Mouse (Mus musculus) heart, embryonic 14.5 days (tissue): ENCODE measurements around the gene Erg. TPM values are rescaled to one million over a fixed set of nuclear protein-coding genes. Genes with fewer than 3 reads are reported as not detected.

Experiments used
- ATAC-seq: fragments of 200-750 bp; cut with Nextera tagmentation; 2 replicates; pipeline ENCODE4 v1.8.0; 2017; ENCODE audit warnings: low read depth, moderate TSS enrichment; ENCODE audit not compliant: insufficient number of reproducible peaks, insufficient read depth, low FRiP score
- H3K27ac ChIP-seq, 2 experiments: fragments of 200-500 bp in 1 of 2; fragments of 300-500 bp in 1 of 2; sonication (generic) in 1 of 2; replicated peaks in 1 of 2; 2 replicates each; pipeline ENCODE4 v1.5.1; 2012 to 2014; ENCODE audit warnings: low read depth in 2 of 2, low read length in 2 of 2, control low read depth in 1 of 2, mild to moderate bottlenecking in 1 of 2, mixed read lengths in 1 of 2; ENCODE audit not compliant: control insufficient read depth in 1 of 2, insufficient read depth in 1 of 2
- H3K27me3 ChIP-seq: fragments of 300-500 bp; sonication (generic); 2 replicates; pipeline ENCODE4 v1.6.1; 2014; ENCODE audit warnings: mild to moderate bottlenecking, low read length, control low read depth; ENCODE audit not compliant: control insufficient read depth, insufficient read depth
- H3K36me3 ChIP-seq: fragments of 300-500 bp; sonication (generic); 2 replicates; pipeline ENCODE4 v1.6.1; 2014; ENCODE audit warnings: mild to moderate bottlenecking, control low read depth, low read length, mixed read lengths; ENCODE audit not compliant: control insufficient read depth, insufficient read depth
- H3K4me1 ChIP-seq, 2 experiments: fragments of 200-500 bp in 1 of 2; fragments of 300-500 bp in 1 of 2; sonication (generic) in 1 of 2; 2 replicates each; pipeline ENCODE4 v1.6.1; 2012 to 2014; ENCODE audit warnings: low read length in 2 of 2, control low read depth in 1 of 2, mixed read lengths in 1 of 2; ENCODE audit not compliant: control insufficient read depth in 2 of 2, insufficient read depth in 2 of 2
- H3K4me2 ChIP-seq: fragments of 300-500 bp; sonication (generic); 2 replicates; pipeline ENCODE4 v1.6.1; 2014; ENCODE audit warnings: mild to moderate bottlenecking, low read length
- H3K4me3 ChIP-seq, 2 experiments: fragments of 200-500 bp in 1 of 2; fragments of 300-500 bp in 1 of 2; sonication (generic) in 1 of 2; 2 replicates each; pipeline ENCODE4 v1.5.1; 2012 to 2014; ENCODE audit warnings: low read length in 2 of 2, mild to moderate bottlenecking in 2 of 2, control low read depth in 1 of 2, low read depth in 1 of 2, moderate library complexity in 1 of 2; ENCODE audit not compliant: control insufficient read depth in 1 of 2, insufficient read depth in 1 of 2
- H3K9ac ChIP-seq: fragments of 300-500 bp; sonication (generic); 2 replicates; pipeline ENCODE4 v1.6.1; 2014; ENCODE audit warnings: mild to moderate bottlenecking, low read length
- H3K9me3 ChIP-seq: fragments of 300-500 bp; sonication (generic); 2 replicates; pipeline ENCODE4 v1.6.1; 2016; ENCODE audit warnings: low read length, control low read depth; ENCODE audit not compliant: control insufficient read depth
- WGBS: fragments of 180-500 bp; shearing (Covaris S2); extraction: QIAGEN DNeasy Blood & Tissue Kit; methylation state at CpG from one replicate; pipeline ENCODE4 v1.1.7; 2014; 5-methylcytosine and 5-hydroxymethylcytosine counted together
- polyA plus RNA-seq: library from polyadenylated mRNA; unstranded; fragments of >200 nt; fragmentation: Nextera tagmentation; extraction: Ambion mirVana; gene quantifications from 2 replicates; pipeline ENCODE4 v1.2.1, GENCODE M21; 2014

Gene Erg
- polyA plus RNA-seq, 1 experiment from 2014 or later, result 5.7 TPM

- Histone ChIP-seq H3K27me3 (no peaks in the 10 kb centered on the region), H3K36me3 (no peaks in the 10 kb centered on the region; the same call in 1 of the 2 replicates), H3K9me3 (0 out of 2 replicates have a peak, but pooled peaks cover 2% of the 10 kb centered on the region), H3K4me3 (no peak overlapping the region), H3K27ac (no peak overlapping the region), H3K4me2 (no peak overlapping the region), H3K9ac (no peak overlapping the region), H3K4me1 (peaks cover 12 to 28% of the 10 kb centered on the region in 2 experiments)
- 75% methylated on average over 4 of the region's 4 CpGs for WGBS
- ATAC-seq, result no peak
These were observed 197.4 kb downstream of the Erg start for GRCm38 (mm10) chr16:95388811-95389529.

GRCm38 (mm10) chr16:95388292-95388691, 198.1 kb downstream of the Erg start:
- Histone ChIP-seq H3K36me3 (no peaks in the 10 kb centered on the region; the same call in 1 of the 2 replicates), H3K4me3 (no peak overlapping the region), H3K4me1 (peaks cover 12 to 28% of the 10 kb centered on the region in 2 experiments), H3K4me2 (no peak overlapping the region), H3K9ac (no peak overlapping the region), H3K27me3 (no peaks in the 10 kb centered on the region), H3K27ac (no peak overlapping the region), H3K9me3 (0 out of 2 replicates have a peak, but pooled peaks cover 2% of the 10 kb centered on the region)
- ATAC-seq, result no peak
- WGBS, result 90% methylated on average over 5 of the region's 5 CpGs

- ATAC-seq, result no peak
- 100% methylated on average over 2 of the region's 2 CpGs for WGBS
These were observed 199.4 kb downstream of the Erg start for GRCm38 (mm10) chr16:95387008-95387407.

DNA sequence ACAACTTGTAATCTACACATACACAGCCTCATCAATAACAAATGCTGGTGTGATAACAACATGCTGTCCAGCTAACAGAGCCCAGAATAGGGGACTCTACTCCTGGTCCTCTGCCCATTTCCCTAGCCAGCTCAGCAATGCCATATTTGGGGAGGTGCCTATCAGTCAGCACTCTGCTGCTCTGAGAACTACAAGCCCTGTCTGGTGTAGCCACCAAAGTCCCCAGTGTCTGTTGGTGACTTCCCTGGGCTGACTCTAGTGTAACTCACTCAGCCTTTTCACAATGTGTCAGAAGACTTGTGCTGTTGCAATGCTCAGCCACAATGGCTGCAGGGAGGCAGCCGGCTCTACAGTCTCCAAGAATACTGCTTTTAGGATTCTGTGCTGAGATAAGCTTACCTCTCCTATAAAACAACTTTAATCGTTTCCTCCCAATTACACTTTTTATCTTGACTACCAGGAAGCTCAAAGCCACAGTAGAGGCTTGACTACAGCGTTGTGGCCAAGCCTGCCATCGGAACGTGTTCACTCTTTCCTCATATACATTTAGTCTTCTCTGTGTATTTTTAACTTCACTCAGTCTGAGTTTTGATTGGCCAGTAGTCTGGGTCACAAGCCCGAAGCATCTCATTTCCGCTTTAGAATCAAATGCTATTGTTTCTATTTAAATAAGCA, 201.0 kb downstream of the Erg start:
- H3K4me3 ChIP-seq, result no peak overlapping the region
- H3K4me2 ChIP-seq, result no peak overlapping the region
- H3K27me3 ChIP-seq, result no peaks in the 10 kb centered on the region
- WGBS, result 69% methylated on average over 7 of the region's 7 CpGs
- H3K4me1 ChIP-seq, result peaks cover 13 to 34% of the 10 kb centered on the region in 2 experiments
- H3K9me3 ChIP-seq, result 0 out of 2 replicates have a peak, but pooled peaks cover 2% of the 10 kb centered on the region
- H3K9ac ChIP-seq, result no peak overlapping the region
- peak; percentile 31; the same call in 1 of the 2 replicates for ATAC-seq
- H3K36me3 ChIP-seq, result no peaks in the 10 kb centered on the region; the same call in 1 of the 2 replicates
- peak overlapping the region; percentile 1 to 65; a peak in 3 of 4 replicates for H3K27ac ChIP-seq

More at GRCm38 (mm10) chr16:95387008-95387407, 199.4 kb downstream of the Erg start:
- no peak overlapping the region for H3K4me2 ChIP-seq
- H3K27me3 ChIP-seq, result no peaks in the 10 kb centered on the region
- no peak overlapping the region for H3K9ac ChIP-seq
- H3K27ac ChIP-seq, result no peak overlapping the region
- H3K4me3 ChIP-seq, result no peak overlapping the region
- H3K9me3 ChIP-seq, result 0 out of 2 replicates have a peak, but pooled peaks cover 2% of the 10 kb centered on the region
- no peaks in the 10 kb centered on the region; the same call in 1 of the 2 replicates for H3K36me3 ChIP-seq
- H3K4me1 ChIP-seq, result peaks cover 14 to 37% of the 10 kb centered on the region in 2 experiments

- no peak overlapping the region for H3K4me2 ChIP-seq
- no peaks in the 10 kb centered on the region for H3K27me3 ChIP-seq
- ATAC-seq, result no peak
- no peaks in the 10 kb centered on the region; the same call in 1 of the 2 replicates for H3K36me3 ChIP-seq
- peak overlapping the region; percentile 1 to 65; a peak in 3 of 4 replicates for H3K27ac ChIP-seq
- H3K4me1 ChIP-seq, result peaks cover 12 to 30% of the 10 kb centered on the region in 2 experiments
- 75% methylated on average over 9 of the region's 9 CpGs for WGBS
- no peak overlapping the region for H3K9ac ChIP-seq
- 0 out of 2 replicates have a peak, but pooled peaks cover 2% of the 10 kb centered on the region for H3K9me3 ChIP-seq
- H3K4me3 ChIP-seq, result no peak overlapping the region
These were observed 201.7 kb downstream of the Erg start for GRCm38 (mm10) chr16:95384590-95385148.

DNA sequence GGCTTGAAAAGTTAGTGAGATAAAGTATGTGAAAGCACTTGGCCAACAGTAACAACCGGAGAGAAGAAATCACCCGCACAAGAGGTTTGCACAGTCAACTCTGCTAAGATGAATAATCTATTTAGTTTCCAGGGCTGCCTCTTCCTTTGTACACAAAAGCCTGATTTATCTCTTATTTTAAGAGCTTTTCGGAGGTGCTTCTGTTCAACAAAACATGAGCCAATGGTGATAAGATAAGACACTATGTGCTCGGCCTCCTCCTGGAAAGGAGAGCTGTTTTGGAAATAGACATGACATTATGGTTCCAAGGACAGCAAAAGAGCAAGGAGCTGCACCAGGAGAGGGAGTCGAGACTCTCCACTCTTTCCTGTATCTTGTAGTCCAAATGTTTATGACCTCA, 204.1 kb downstream of the Erg start:
- Histone ChIP-seq H3K27me3 (no peaks in the 10 kb centered on the region), H3K9ac (no peak overlapping the region), H3K9me3 (0 out of 2 replicates have a peak, but pooled peaks cover 2% of the 10 kb centered on the region), H3K4me3 (no peak overlapping the region), H3K4me1 (peaks cover 13 to 31% of the 10 kb centered on the region in 2 experiments), H3K4me2 (0 out of 2 replicates have a peak overlapping the region, but pooled peaks have one; percentile 24), H3K27ac (peak overlapping the region; percentile 27 to 59; a peak in 3 of 4 replicates), H3K36me3 (0 out of 2 replicates have a peak, but pooled peaks cover 7% of the 10 kb centered on the region)
- peak; percentile 53; the same call in 1 of the 2 replicates for ATAC-seq
- 5% methylated on average over 5 of the region's 5 CpGs for WGBS

GRCm38 (mm10) chr16:95376834-95377233, 209.6 kb downstream of the Erg start:
- ATAC-seq, result no peak
- Histone ChIP-seq H3K4me1 (peaks cover 25 to 36% of the 10 kb centered on the region in 2 experiments), H3K4me2 (no peak overlapping the region), H3K36me3 (0 out of 2 replicates have a peak, but pooled peaks cover 7% of the 10 kb centered on the region), H3K9me3 (no peaks in the 10 kb centered on the region), H3K4me3 (no peak overlapping the region), H3K9ac (peak overlapping the region; percentile 42; the same call in 1 of the 2 replicates), H3K27me3 (no peaks in the 10 kb centered on the region), H3K27ac (peak overlapping the region; percentile 62 to 72)
- WGBS, result 86% methylated on average over 7 of the region's 7 CpGs
